Mouse (Mus musculus): ENCODE measurements around the gene Abcd1. TPM values are rescaled to one million over a fixed set of nuclear protein-coding genes. Genes with fewer than 3 reads are reported as not detected.

Abcd1 gene
- 9.2 and 10.1 TPM in 2 replicates for polyA plus RNA-seq (2016; fragmentation: Nextera tagmentation; extraction: Ambion mirVana)

GRCm38 (mm10) chrX:73716109-73716661 is at the start of gene Abcd1, which contains the start of gene Bcap31:
Gene Abcd1 (plus strand): TSS chrX:73716597.
Gene Bcap31 (minus strand): TSS chrX:73716175.
- DNase-seq (ENCODE audit: extremely low spot score, low spot score): peak; percentile 92
- H3K4me1 ChIP-seq: peaks cover 37% of the 10 kb centered on the region
- H3K9me3 ChIP-seq: no peaks in the 10 kb centered on the region
- peak within 1 kb of the TSS; percentile 84 for H3K27ac ChIP-seq
- H3K27me3 ChIP-seq (ENCODE audit: poor library complexity, severe bottlenecking): peaks cover 23% of the 10 kb centered on the region
- 21% methylated on average over 44 of the region's 45 CpGs for WGBS
- H3K4me3 ChIP-seq: peak within 1 kb of the TSS; percentile 61
- peaks cover 33% of the 10 kb centered on the region for H3K36me3 ChIP-seq (replicated peaks)

GRCm38 (mm10) chrX:73672031-73672431 is 44.4 kb upstream of the Abcd1 start:
- WGBS: 58% methylated on average over 4 of the region's 4 CpGs
- H3K36me3 ChIP-seq (replicated peaks): peaks cover 14% of the 10 kb centered on the region

GRCm38 (mm10) chrX:73672879-73673618 is 43.3 kb upstream of the Abcd1 start, which contains the start of gene Slc6a8:
Gene Slc6a8 (plus strand): TSS chrX:73673150.
- peaks cover 27% of the 10 kb centered on the region for H3K4me1 ChIP-seq
- H3K9me3 ChIP-seq: no peaks in the 10 kb centered on the region
- WGBS: 12% methylated on average over 48 of the region's 72 CpGs
- peaks cover 24% of the 10 kb centered on the region for H3K36me3 ChIP-seq (replicated peaks)
- H3K27ac ChIP-seq: peak within 1 kb of the TSS; percentile 89
- peak within 1 kb of the TSS; percentile 66 for H3K4me3 ChIP-seq
- DNase-seq (ENCODE audit: extremely low spot score, low spot score): peak; percentile 73
- H3K27me3 ChIP-seq (ENCODE audit: poor library complexity, severe bottlenecking): peaks cover 13% of the 10 kb centered on the region

More at GRCm38 (mm10) chrX:73672031-73672431, 44.4 kb upstream of the Abcd1 start:
- Histone ChIP-seq H3K27me3 (ENCODE audit: poor library complexity, severe bottlenecking) (peaks cover 13% of the 10 kb centered on the region), H3K9me3 (no peaks in the 10 kb centered on the region), H3K4me1 (peaks cover 27% of the 10 kb centered on the region), H3K4me3 (0 out of 2 replicates have a peak overlapping the region, but pooled peaks have one; percentile 66), H3K27ac (no peak overlapping the region)
- DNase-seq (ENCODE audit: extremely low spot score, low spot score): peak; percentile 31

- WGBS: 25% methylated on average over 32 of the region's 42 CpGs
- Histone ChIP-seq H3K27ac (peak overlapping the region; percentile 89), H3K9me3 (no peaks in the 10 kb centered on the region), H3K36me3 (replicated peaks) (peaks cover 29% of the 10 kb centered on the region), H3K4me3 (peak overlapping the region; percentile 66), H3K27me3 (ENCODE audit: poor library complexity, severe bottlenecking) (peaks cover 13% of the 10 kb centered on the region), H3K4me1 (peaks cover 27% of the 10 kb centered on the region)
- DNase-seq (ENCODE audit: extremely low spot score, low spot score): no peak
These were observed 42.8 kb upstream of the Abcd1 start for GRCm38 (mm10) chrX:73673619-73673967.

- WGBS: 29% methylated on average over 20 of the region's 20 CpGs
- Histone ChIP-seq H3K4me3 (peak overlapping the region; percentile 66), H3K27ac (peak overlapping the region; percentile 89), H3K9me3 (no peaks in the 10 kb centered on the region), H3K27me3 (ENCODE audit: poor library complexity, severe bottlenecking) (peaks cover 13% of the 10 kb centered on the region), H3K36me3 (replicated peaks) (peaks cover 34% of the 10 kb centered on the region), H3K4me1 (peaks cover 27% of the 10 kb centered on the region)
- DNase-seq (ENCODE audit: extremely low spot score, low spot score): no peak
These were observed 42.3 kb upstream of the Abcd1 start for GRCm38 (mm10) chrX:73673968-73674661.

GRCm38 (mm10) chrX:73675231-73675630 is 41.2 kb upstream of the Abcd1 start:
- Histone ChIP-seq H3K27me3 (ENCODE audit: poor library complexity, severe bottlenecking) (peaks cover 13% of the 10 kb centered on the region), H3K9me3 (no peaks in the 10 kb centered on the region), H3K36me3 (replicated peaks) (peaks cover 46% of the 10 kb centered on the region), H3K4me1 (peaks cover 27% of the 10 kb centered on the region), H3K27ac (no peak overlapping the region), H3K4me3 (peak overlapping the region; percentile 66; the same call in 1 of the 2 replicates)
- no peak for DNase-seq (ENCODE audit: extremely low spot score, low spot score)
- 64% methylated on average over 2 of the region's 2 CpGs for WGBS

GRCm38 (mm10) chrX:73676668-73677067 is 39.7 kb upstream of the Abcd1 start:
- WGBS: 94% methylated on average over 4 of the region's 4 CpGs
- no peak for DNase-seq (ENCODE audit: extremely low spot score, low spot score)
- peaks cover 13% of the 10 kb centered on the region for H3K27me3 ChIP-seq (ENCODE audit: poor library complexity, severe bottlenecking)
- no peak overlapping the region for H3K27ac ChIP-seq
- peaks cover 60% of the 10 kb centered on the region for H3K36me3 ChIP-seq (replicated peaks)
- H3K4me3 ChIP-seq: no peak overlapping the region
- peaks cover 27% of the 10 kb centered on the region for H3K4me1 ChIP-seq
- no peaks in the 10 kb centered on the region for H3K9me3 ChIP-seq

- 85% methylated on average over 2 of the region's 2 CpGs for WGBS
These were observed 32.2 kb upstream of the Abcd1 start for GRCm38 (mm10) chrX:73684156-73684555.

GRCm38 (mm10) chrX:73684978-73685377 is 31.4 kb upstream of the Abcd1 start:
- Histone ChIP-seq H3K9me3 (no peaks in the 10 kb centered on the region), H3K27me3 (ENCODE audit: poor library complexity, severe bottlenecking) (peaks cover 12% of the 10 kb centered on the region; the same call in 1 of the 2 replicates), H3K4me3 (no peak overlapping the region), H3K27ac (no peak overlapping the region), H3K4me1 (no peaks in the 10 kb centered on the region), H3K36me3 (replicated peaks) (peaks cover 92% of the 10 kb centered on the region)
- DNase-seq (ENCODE audit: extremely low spot score, low spot score): no peak

More at GRCm38 (mm10) chrX:73684156-73684555, 32.2 kb upstream of the Abcd1 start:
- H3K27me3 ChIP-seq (ENCODE audit: poor library complexity, severe bottlenecking): peaks cover 8% of the 10 kb centered on the region; the same call in 1 of the 2 replicates
- H3K36me3 ChIP-seq (replicated peaks): peaks cover 94% of the 10 kb centered on the region
- no peaks in the 10 kb centered on the region for H3K9me3 ChIP-seq
- no peak overlapping the region for H3K27ac ChIP-seq
- DNase-seq (ENCODE audit: extremely low spot score, low spot score): no peak
- no peak overlapping the region for H3K4me3 ChIP-seq
- H3K4me1 ChIP-seq: no peaks in the 10 kb centered on the region

GRCm38 (mm10) chrX:73685629-73686028 is 30.8 kb upstream of the Abcd1 start:
- Histone ChIP-seq H3K9me3 (no peaks in the 10 kb centered on the region), H3K27ac (no peak overlapping the region), H3K4me3 (no peak overlapping the region), H3K36me3 (replicated peaks) (peaks cover 91% of the 10 kb centered on the region), H3K4me1 (no peaks in the 10 kb centered on the region), H3K27me3 (ENCODE audit: poor library complexity, severe bottlenecking) (peaks cover 12% of the 10 kb centered on the region; the same call in 1 of the 2 replicates)
- no peak for DNase-seq (ENCODE audit: extremely low spot score, low spot score)
- WGBS: 90% methylated on average over 3 of the region's 3 CpGs

GRCm38 (mm10) chrX:73690917-73691629 is 25.3 kb upstream of the Abcd1 start:
- Histone ChIP-seq H3K4me3 (no peak overlapping the region), H3K27ac (no peak overlapping the region), H3K27me3 (ENCODE audit: poor library complexity, severe bottlenecking) (0 out of 2 replicates have a peak, but pooled peaks cover 13% of the 10 kb centered on the region), H3K4me1 (no peaks in the 10 kb centered on the region), H3K9me3 (no peaks in the 10 kb centered on the region), H3K36me3 (replicated peaks) (peaks cover 69% of the 10 kb centered on the region)
- DNase-seq (ENCODE audit: extremely low spot score, low spot score): no peak
- WGBS: 81% methylated on average over 5 of the region's 5 CpGs

GRCm38 (mm10) chrX:73700472-73700871 is 15.9 kb upstream of the Abcd1 start:
- Histone ChIP-seq H3K4me3 (no peak overlapping the region), H3K4me1 (no peaks in the 10 kb centered on the region), H3K27ac (no peak overlapping the region), H3K9me3 (no peaks in the 10 kb centered on the region), H3K27me3 (ENCODE audit: poor library complexity, severe bottlenecking) (no peaks in the 10 kb centered on the region), H3K36me3 (replicated peaks) (peaks cover 72% of the 10 kb centered on the region)
- DNase-seq (ENCODE audit: extremely low spot score, low spot score): no peak
- 94% methylated on average over 1 of the region's 1 CpGs for WGBS
